Mouse (Mus musculus): ENCODE results near the gene Gpr137b. TPM values are rescaled to one million over a fixed set of nuclear protein-coding genes. Genes with fewer than 3 reads are reported as not detected.
"Not testable (repeated sequence)": the region's sequence is repeated elsewhere in the genome, so short reads cannot be mapped to it uniquely, and the experiment has no call there.

The Gpr137b gene
- 22.7 and 25.3 TPM in 2 replicates for polyA plus RNA-seq (2012; rRNA removed)

GRCm38 (mm10) chr13:13393228-13394095 is at the start of gene Gpr137b:
Gene Gpr137b (minus strand): TSS chr13:13394014.
- peak within 1 kb of the TSS; percentile 50 for H3K4me3 ChIP-seq (replicated peaks; ENCODE audit: insufficient read depth, low read depth, low read length)
- not testable (repeated sequence) for H3K27ac ChIP-seq (ENCODE audit: insufficient read depth, low read length)
- under 1% methylated on average over 65 of the region's 78 CpGs for WGBS

GRCm38 (mm10) chr13:13438112-13438953 is 44.5 kb upstream of the Gpr137b start:
- not testable (repeated sequence) for DNase-seq; H3K27me3 ChIP-seq (ENCODE audit: control insufficient read depth, insufficient read depth, low read length); H3K4me3 ChIP-seq (replicated peaks; ENCODE audit: insufficient read depth, low read depth, low read length); H3K27ac ChIP-seq (ENCODE audit: insufficient read depth, low read length); H3K4me1 ChIP-seq (ENCODE audit: control insufficient read depth, insufficient read depth, low read length)
- 1% methylated on average over 20 of the region's 28 CpGs for WGBS

More at GRCm38 (mm10) chr13:13393228-13394095, at the start of gene Gpr137b:
- DNase-seq = peak; percentile 51 to 66
- H3K4me1 ChIP-seq (ENCODE audit: control insufficient read depth, insufficient read depth, low read length); H3K27me3 ChIP-seq (ENCODE audit: control insufficient read depth, insufficient read depth, low read length): not testable (repeated sequence)

GRCm38 (mm10) chr13:13437460-13438015 is 43.7 kb upstream of the Gpr137b start, which contains the start of gene Nid1:
Gene Nid1 (plus strand): TSS chr13:13437551.
- not testable (repeated sequence) for DNase-seq; H3K4me3 ChIP-seq (replicated peaks; ENCODE audit: insufficient read depth, low read depth, low read length); H3K27me3 ChIP-seq (ENCODE audit: control insufficient read depth, insufficient read depth, low read length); H3K27ac ChIP-seq (ENCODE audit: insufficient read depth, low read length); H3K4me1 ChIP-seq (ENCODE audit: control insufficient read depth, insufficient read depth, low read length)
- WGBS = 0% methylated on average over 31 of the region's 39 CpGs

- WGBS = 92% methylated on average over 6 of the region's 7 CpGs
- not testable (repeated sequence) for H3K27me3 ChIP-seq (ENCODE audit: control insufficient read depth, insufficient read depth, low read length); DNase-seq; H3K27ac ChIP-seq (ENCODE audit: insufficient read depth, low read length); H3K4me1 ChIP-seq (ENCODE audit: control insufficient read depth, insufficient read depth, low read length); H3K4me3 ChIP-seq (replicated peaks; ENCODE audit: insufficient read depth, low read depth, low read length)
Measured at GRCm38 (mm10) chr13:13436161-13436560, 42.3 kb upstream of the Gpr137b start.

- WGBS = 54% methylated on average over 1 of the region's 5 CpGs
- DNase-seq; H3K27me3 ChIP-seq (ENCODE audit: control insufficient read depth, insufficient read depth, low read length); H3K4me3 ChIP-seq (replicated peaks; ENCODE audit: insufficient read depth, low read depth, low read length); H3K4me1 ChIP-seq (ENCODE audit: control insufficient read depth, insufficient read depth, low read length); H3K27ac ChIP-seq (ENCODE audit: insufficient read depth, low read length): not testable (repeated sequence)
Measured at GRCm38 (mm10) chr13:13423301-13423700, 29.5 kb upstream of the Gpr137b start.

GRCm38 (mm10) chr13:13418859-13419258 is 25.0 kb upstream of the Gpr137b start:
- H3K27ac ChIP-seq (ENCODE audit: insufficient read depth, low read length); DNase-seq; H3K27me3 ChIP-seq (ENCODE audit: control insufficient read depth, insufficient read depth, low read length); H3K4me1 ChIP-seq (ENCODE audit: control insufficient read depth, insufficient read depth, low read length); H3K4me3 ChIP-seq (replicated peaks; ENCODE audit: insufficient read depth, low read depth, low read length): not testable (repeated sequence)
- WGBS = 94% methylated on average over 7 of the region's 12 CpGs

- H3K4me3 ChIP-seq (replicated peaks; ENCODE audit: insufficient read depth, low read depth, low read length); H3K27ac ChIP-seq (ENCODE audit: insufficient read depth, low read length); DNase-seq; H3K4me1 ChIP-seq (ENCODE audit: control insufficient read depth, insufficient read depth, low read length); H3K27me3 ChIP-seq (ENCODE audit: control insufficient read depth, insufficient read depth, low read length): not testable (repeated sequence)
- WGBS = 88% methylated on average over 3 of the region's 4 CpGs
Measured at GRCm38 (mm10) chr13:13416007-13416337, 22.2 kb upstream of the Gpr137b start.

- TF ChIP-seq CTCF (IDR thresholded peaks at IDR 0.05; ENCODE audit: borderline replicate concordance, insufficient read depth, low read depth, low read length) = peak; percentile 28; the same call in 1 of the 2 replicates
- not testable (repeated sequence) for H3K4me1 ChIP-seq (ENCODE audit: control insufficient read depth, insufficient read depth, low read length); H3K27ac ChIP-seq (ENCODE audit: insufficient read depth, low read length); H3K4me3 ChIP-seq (replicated peaks; ENCODE audit: insufficient read depth, low read depth, low read length); H3K27me3 ChIP-seq (ENCODE audit: control insufficient read depth, insufficient read depth, low read length)
- peak; percentile 19 to 38 for DNase-seq
- WGBS = 39% methylated on average over 23 of the region's 23 CpGs
Measured at GRCm38 (mm10) chr13:13415120-13416006, 21.5 kb upstream of the Gpr137b start.

All from cerebellum, adult 2 months (tissue).